In genomic region chr5:97817485-97817884, GRCm38 (mm10) we compare ENCODE assay signal across 19 mouse cellular contexts.
A peak's percentile ranks its signal among the peaks of the same experiment; 100 is the strongest.
DNase-seq lines count a peak whose midpoint lies in the region; ATAC-seq and TF ChIP-seq lines count a peak whose summit lies in the region.
"Had no signal": no experiment of that assay in that cellular context is flagged by ENCODE, and none has a peak within 500 bp of the region (broad histone marks: within the 10 kb centered on the region; RNA-seq: fewer than 3 reads in every experiment).

No protein-coding gene starts in this region.

- no peak for TF ChIP-seq CTCF in MEL (IDR thresholded peaks at IDR 0.05 in 2 of 3, conservative IDR thresholded peaks at IDR 0.05 in 1 of 3; ENCODE audit: control insufficient read depth in 1 of 3, insufficient read depth in 1 of 3, low read depth in 2 of 3, low read length in 3 of 3, poor library complexity in 1 of 3, severe bottlenecking in 1 of 3)

- no peak for TF ChIP-seq POLR2A in MEL (IDR thresholded peaks at IDR 0.05; ENCODE audit: control insufficient read depth in 1 of 2, insufficient read depth in 1 of 2, low read depth in 1 of 2, low read length in 2 of 2, poor library complexity in 1 of 2)

- intact Hi-C loops in heart, postnatal 36 days (cut with DNase I): no loop called here

- no peak for TF ChIP-seq RAD21 in MEL (IDR thresholded peaks at IDR 0.05; ENCODE audit: low read depth, low read length)

- H3K9me3 ChIP-seq in MEL (replicated peaks; ENCODE audit: insufficient read depth, low read length): no peaks in the 10 kb centered on the region
- H3K9me3 ChIP-seq: embryonic facial prominence, embryonic 10.5 days; embryonic facial prominence, embryonic 12.5 days; forebrain, embryonic 13.5 days; forebrain, embryonic 15.5 days had no signal

- H3K36me3 ChIP-seq in MEL (ENCODE audit: control insufficient read depth in 1 of 2, insufficient read depth in 2 of 2, low read length in 2 of 2): peaks cover 0 to 2% of the 10 kb centered on the region in 2 experiments; a peak in 1 of 4 replicates
- H3K36me3 ChIP-seq: embryonic facial prominence, embryonic 10.5 days; embryonic facial prominence, embryonic 12.5 days; forebrain, embryonic 15.5 days had no signal

- H3K9ac ChIP-seq in MEL (ENCODE audit: control insufficient read depth, low read depth, low read length, poor library complexity, severe bottlenecking): no peak overlapping the region
- H3K9ac ChIP-seq: embryonic facial prominence, embryonic 12.5 days; forebrain, embryonic 13.5 days; forebrain, embryonic 15.5 days; forebrain, postnatal 0 days had no signal

- peaks cover 2 to 6% of the 10 kb centered on the region in 2 experiments; a peak in 3 of 4 replicates for H3K4me1 ChIP-seq in MEL (ENCODE audit: control insufficient read depth in 1 of 2, insufficient read depth in 2 of 2, low read length in 2 of 2)
- H3K4me1 ChIP-seq: embryonic facial prominence, embryonic 10.5 days; embryonic facial prominence, embryonic 12.5 days; forebrain, embryonic 13.5 days; forebrain, embryonic 15.5 days had no signal

- no peak overlapping the region for H3K27ac ChIP-seq in MEL (ENCODE audit: control insufficient read depth, low read depth, low read length)
- H3K27ac ChIP-seq: embryonic facial prominence, embryonic 10.5 days; embryonic facial prominence, embryonic 12.5 days; forebrain, embryonic 13.5 days; forebrain, embryonic 15.5 days had no signal

- no peak overlapping the region for H3K4me3 ChIP-seq in MEL (ENCODE audit: control insufficient read depth in 1 of 2, insufficient read depth in 1 of 2, low read depth in 2 of 2, low read length in 2 of 2)
- H3K4me3 ChIP-seq: embryonic facial prominence, embryonic 10.5 days; embryonic facial prominence, embryonic 12.5 days; forebrain, embryonic 13.5 days; forebrain, embryonic 15.5 days had no signal

- peak; percentile 5 for DNase-seq in heart, postnatal 4 days
- no peak for DNase-seq in heart, postnatal 36 days
- DNase-seq in MEL (ENCODE audit: low read depth, low spot score): peak; percentile 88
- peak; percentile 51 for DNase-seq in MEL-GATA-1-ER (ENCODE audit: extremely low read depth, low read depth)
- DNase-seq in right cerebral cortex, postnatal 10 days (ENCODE audit: low spot score in 2 of 2): no peak
- DNase-seq: adrenal gland, adult 8-10 months; adrenal gland, postnatal 14 days; cerebellum, adult 11-12 months; cerebellum, adult 2 months; cerebellum, adult 9-10 months; cerebellum, postnatal 25 days; forebrain, postnatal 0 days had no signal

- TF ChIP-seq EP300 in MEL (IDR thresholded peaks at IDR 0.05; ENCODE audit: low read depth in 1 of 2, low read length in 2 of 2): peak in 1 of 2 experiments; percentile 48; a peak in 3 of 4 replicates

- no peak for ATAC-seq in megakaryocyte-erythroid progenitor cell, adult 5-6 weeks (replicated peaks; ENCODE audit: low FRiP score, low TSS enrichment, poor library complexity, severe bottlenecking)
- ATAC-seq: activated CD4-positive, CD25-positive, alpha-beta regulatory T cell, adult 4 months; forebrain, embryonic 13.5 days; forebrain, embryonic 15.5 days; forebrain, postnatal 0 days; Patski had no signal

- H3K27me3 ChIP-seq in MEL (ENCODE audit: control insufficient read depth in 1 of 2, insufficient read depth in 2 of 2, low read length in 2 of 2): no peaks in the 10 kb centered on the region
- H3K27me3 ChIP-seq: embryonic facial prominence, embryonic 12.5 days; forebrain, embryonic 13.5 days; forebrain, embryonic 15.5 days; Patski had no signal

- H3K79me2 ChIP-seq in MEL (ENCODE audit: control insufficient read depth, insufficient read depth, low read length, poor library complexity): no peaks in the 10 kb centered on the region

TF ChIP-seq in MEL, 35 proteins besides CTCF, POLR2A, EP300 and RAD21:
- no peak for TF ChIP-seq KAT2A (conservative IDR thresholded peaks at IDR 0.05; ENCODE audit: low read depth, low read length)
- 0 out of 2 replicates have a peak, but pooled peaks have one; percentile 36 for TF ChIP-seq TCF12 (IDR thresholded peaks at IDR 0.05; ENCODE audit: low read depth, low read length)
- no peak for TF ChIP-seq JUND (IDR thresholded peaks at IDR 0.05; ENCODE audit: low read depth, low read length)
- no peak for TF ChIP-seq POLR2AphosphoS5 (IDR thresholded peaks at IDR 0.05; ENCODE audit: borderline replicate concordance, low read depth, low read length)
- TF ChIP-seq POLR2AphosphoS2 (IDR thresholded peaks at IDR 0.05; ENCODE audit: low read length): no peak
- no peak for TF ChIP-seq MXI1 (IDR thresholded peaks at IDR 0.05; ENCODE audit: low read depth, low read length)
- no peak for TF ChIP-seq UBTF (IDR thresholded peaks at IDR 0.05; ENCODE audit: borderline replicate concordance, insufficient read depth, low read depth, low read length)
- no peak for TF ChIP-seq MAX (IDR thresholded peaks at IDR 0.05; ENCODE audit: low read length)
- TF ChIP-seq ZNF384 (IDR thresholded peaks at IDR 0.05; ENCODE audit: low read depth, low read length): no peak
- TF ChIP-seq ELF1 (IDR thresholded peaks at IDR 0.05; ENCODE audit: low read depth, low read length): no peak
- TF ChIP-seq HCFC1 (IDR thresholded peaks at IDR 0.05; ENCODE audit: low read depth, low read length): peak; percentile 34; the same call in 1 of the 2 replicates
- no peak for TF ChIP-seq SMC3 (IDR thresholded peaks at IDR 0.05; ENCODE audit: low read depth, low read length)
- no peak for TF ChIP-seq MYC (IDR thresholded peaks at IDR 0.05; ENCODE audit: low read depth, low read length)
- TF ChIP-seq BHLHE40 (IDR thresholded peaks at IDR 0.05; ENCODE audit: borderline replicate concordance, low read depth, low read length): no peak
- peak; percentile 62 for TF ChIP-seq GATA1 (IDR thresholded peaks at IDR 0.05; ENCODE audit: low read depth, low read length)
- no peak for TF ChIP-seq CHD2 (IDR thresholded peaks at IDR 0.05; ENCODE audit: low read length)
- TF ChIP-seq NRF1 (IDR thresholded peaks at IDR 0.05; ENCODE audit: insufficient read depth, low read depth, low read length, poor library complexity, severe bottlenecking): no peak
- TF ChIP-seq RCOR1 (IDR thresholded peaks at IDR 0.05; ENCODE audit: low read depth, low read length): 0 out of 2 replicates have a peak, but pooled peaks have one; percentile 25
- TF ChIP-seq USF2 (IDR thresholded peaks at IDR 0.05; ENCODE audit: borderline replicate concordance in 1 of 2, insufficient read depth in 1 of 2, low read depth in 1 of 2, low read length in 2 of 2): no peak
- TF ChIP-seq ETS1 (IDR thresholded peaks at IDR 0.05; ENCODE audit: low read depth, low read length): peak; percentile 77
- TF ChIP-seq ZKSCAN1 (IDR thresholded peaks at IDR 0.05; ENCODE audit: low read depth, low read length): no peak
- no peak for TF ChIP-seq MEF2A (IDR thresholded peaks at IDR 0.05; ENCODE audit: extremely low read depth, insufficient replicate concordance, low read depth, low read length, poor library complexity, severe bottlenecking)
- no peak for TF ChIP-seq E2F4 (IDR thresholded peaks at IDR 0.05; ENCODE audit: borderline replicate concordance, low read depth, low read length)
- TF ChIP-seq MAFK (IDR thresholded peaks at IDR 0.05; ENCODE audit: borderline replicate concordance, low read depth, low read length): no peak
- TF ChIP-seq MAZ (IDR thresholded peaks at IDR 0.05; ENCODE audit: low read depth, low read length): 0 out of 2 replicates have a peak, but pooled peaks have one; percentile 24
- no peak for TF ChIP-seq GABPA (IDR thresholded peaks at IDR 0.05; ENCODE audit: low read depth, low read length)
- no peak for TF ChIP-seq NELFE (IDR thresholded peaks at IDR 0.05; ENCODE audit: low read depth, low read length)
TF ChIP-seq in MEL: peak in this region for 6.

Comparison
In these comparisons a context has a peak if more than half of its experiments do, and no peak if none do; other contexts are left out.
1. DNase-seq: peak in heart, postnatal 4 days (single experiment), MEL (single experiment) and MEL-GATA-1-ER (single experiment); none in heart, postnatal 36 days (0 of 2) and right cerebral cortex, postnatal 10 days (0 of 2).